Mouse (Mus musculus) megakaryocyte progenitor cell, adult 5-6 weeks (primary cell): ENCODE data around the gene Aqp6. TPM values are rescaled to one million over a fixed set of nuclear protein-coding genes. Genes with fewer than 3 reads are reported as not detected.
A peak's percentile ranks its signal among the peaks of the same experiment; 100 is the strongest.

Source experiments
- ATAC-seq: replicated peaks from 2 replicates; pipeline ENCODE4 v1.8.0; 2016; ENCODE audit warnings: mild to moderate bottlenecking, moderate TSS enrichment, inconsistent platforms; ENCODE audit not compliant: poor library complexity
- total RNA-seq, 2 experiments: library from RNA; stranded (forward) in 1 of 2; stranded (reverse) in 1 of 2; fragments of 157-497, 149-512 nt in 1 of 2; fragments of 200-1000 nt in 1 of 2; gene quantifications; 2 replicates each; pipeline versions ENCODE4 v1.2.3 to v1.2.4; 2015 to 2017

Aqp6 gene
- total RNA-seq, 2 experiments from 2014 or later = not detected

- peak; percentile 63 for ATAC-seq
These were observed 41.4 kb downstream of the Aqp6 start for GRCm38 (mm10) chr15:99642622-99643021.

GRCm38 (mm10) chr15:99643832-99644231 is 42.6 kb downstream of the Aqp6 start:
- no peak for ATAC-seq

- ATAC-seq = no peak
These were observed 43.6 kb downstream of the Aqp6 start for GRCm38 (mm10) chr15:99644776-99645175.

- ATAC-seq = no peak
These were observed 47.1 kb downstream of the Aqp6 start for GRCm38 (mm10) chr15:99648326-99648725.

- no peak for ATAC-seq
These were observed 48.0 kb downstream of the Aqp6 start for GRCm38 (mm10) chr15:99649067-99649761.

GRCm38 (mm10) chr15:99650304-99650703 is 49.1 kb downstream of the Aqp6 start:
- no peak for ATAC-seq

- peak; percentile 95 for ATAC-seq
These were observed 50.1 kb downstream of the Aqp6 start, which contains the start of gene Racgap1 for GRCm38 (mm10) chr15:99651163-99651872. TSS of gene Racgap1 (minus strand) at chr15:99651656.

- 0 out of 2 replicates have a peak, but pooled peaks have one; percentile 4 for ATAC-seq
These were observed 51.0 kb downstream of the Aqp6 start for GRCm38 (mm10) chr15:99651984-99652872.

GRCm38 (mm10) chr15:99653291-99653690 is 52.1 kb downstream of the Aqp6 start:
- ATAC-seq = no peak

GRCm38 (mm10) chr15:99653876-99654275 is 52.7 kb downstream of the Aqp6 start:
- ATAC-seq = no peak

Other genes starting within 250 kb of the Aqp6 start
- 11.4 and 11.5 TPM in 2 replicates for gene Fmnl3, start 230.9 kb upstream of the Aqp6 start, total RNA-seq (2015)
- gene Fmnl3, start 230.9 kb upstream of the Aqp6 start, total RNA-seq (2017) = 17.2 and 21.2 TPM in 2 replicates
- gene Tmbim6, start 208.5 kb upstream of the Aqp6 start, total RNA-seq (2015) = 381 and 438 TPM in 2 replicates
- gene Tmbim6, start 208.5 kb upstream of the Aqp6 start, total RNA-seq (2017) = 164 and 187 TPM in 2 replicates
- gene Nckap5l, start 143.7 kb upstream of the Aqp6 start, total RNA-seq (2015) = 4.0 and 9.7 TPM in 2 replicates
- gene Nckap5l, start 143.7 kb upstream of the Aqp6 start, total RNA-seq (2017) = 0.17 and 2.2 TPM in 2 replicates
- gene Bcdin3d, start 126.7 kb upstream of the Aqp6 start, total RNA-seq (2015) = 3.9 and 5.6 TPM in 2 replicates
- 3.7 and 6.2 TPM in 2 replicates for gene Bcdin3d, start 126.7 kb upstream of the Aqp6 start, total RNA-seq (2017)
- 0.39 and 0.56 TPM in 2 replicates for gene Faim2, start 73.2 kb upstream of the Aqp6 start, total RNA-seq (2015)
- 0.10 and 0.17 TPM in 2 replicates for gene Faim2, start 73.2 kb upstream of the Aqp6 start, total RNA-seq (2017)
- gene Aqp2, start 22.3 kb upstream of the Aqp6 start, total RNA-seq (2015) = not detected in 2 replicates
- not detected in 2 replicates for gene Aqp2, start 22.3 kb upstream of the Aqp6 start, total RNA-seq (2017)
- not detected in 2 replicates for gene Aqp5, start 10.6 kb upstream of the Aqp6 start, total RNA-seq (2015)
- not detected in 2 replicates for gene Aqp5, start 10.6 kb upstream of the Aqp6 start, total RNA-seq (2017)
- 61.7 and 69.9 TPM in 2 replicates for gene Racgap1, start 50.3 kb downstream of the Aqp6 start, total RNA-seq (2015)
- 69.1 and 69.4 TPM in 2 replicates for gene Racgap1, start 50.3 kb downstream of the Aqp6 start, total RNA-seq (2017)
- gene Asic1, start 69.0 kb downstream of the Aqp6 start, total RNA-seq (2015) = not detected in 2 replicates
- not detected in 2 replicates for gene Asic1, start 69.0 kb downstream of the Aqp6 start, total RNA-seq (2017)
- gene Smarcd1, start 100.7 kb downstream of the Aqp6 start, total RNA-seq (2015) = 22.8 and 24.1 TPM in 2 replicates
- 11.6 and 17.3 TPM in 2 replicates for gene Smarcd1, start 100.7 kb downstream of the Aqp6 start, total RNA-seq (2017)
- gene Gm17349, start 104.1 kb downstream of the Aqp6 start, total RNA-seq (2015) = not detected in 2 replicates
- gene Gm17349, start 104.1 kb downstream of the Aqp6 start, total RNA-seq (2017) = not detected in 2 replicates
- gene Gpd1, start 116.1 kb downstream of the Aqp6 start, total RNA-seq (2015) = 0.15 and 0.67 TPM in 2 replicates
- gene Gpd1, start 116.1 kb downstream of the Aqp6 start, total RNA-seq (2017) = 1.3 TPM in 2 replicates
- gene Cox14, start 124.2 kb downstream of the Aqp6 start, total RNA-seq (2015) = 72.7 and 83.5 TPM in 2 replicates
- gene Cox14, start 124.2 kb downstream of the Aqp6 start, total RNA-seq (2017) = 28.6 and 30.8 TPM in 2 replicates
- 42.9 and 49.4 TPM in 2 replicates for gene Cers5, start 171.5 kb downstream of the Aqp6 start, total RNA-seq (2015)
- 20.6 and 23.0 TPM in 2 replicates for gene Cers5, start 171.5 kb downstream of the Aqp6 start, total RNA-seq (2017)